Mouse (Mus musculus): ENCODE measurements around the gene Spata32.

The Spata32 gene

GRCm38 (mm10) chr11:103202376-103202775, 15.9 kb downstream of the Spata32 start:
- DNase-seq (ENCODE audit: low read depth), result no peak

- peak; percentile 34 for DNase-seq (ENCODE audit: low read depth)
Measured at GRCm38 (mm10) chr11:103201664-103202063, 16.6 kb downstream of the Spata32 start.

- DNase-seq (ENCODE audit: low read depth), result no peak
Measured at GRCm38 (mm10) chr11:103198911-103199803, 19.1 kb downstream of the Spata32 start.

GRCm38 (mm10) chr11:103198339-103198738, 19.9 kb downstream of the Spata32 start:
- no peak for DNase-seq (ENCODE audit: low read depth)

- DNase-seq (ENCODE audit: low read depth), result no peak
Measured at GRCm38 (mm10) chr11:103197340-103197739, 20.9 kb downstream of the Spata32 start.

- no peak for DNase-seq (ENCODE audit: low read depth)
Measured at GRCm38 (mm10) chr11:103195656-103196055, 22.6 kb downstream of the Spata32 start.

- DNase-seq (ENCODE audit: low read depth), result no peak
Measured at GRCm38 (mm10) chr11:103195236-103195635, 23.0 kb downstream of the Spata32 start.

- DNase-seq (ENCODE audit: low read depth), result no peak
Measured at GRCm38 (mm10) chr11:103193825-103194168, 24.4 kb downstream of the Spata32 start.

- no peak for DNase-seq (ENCODE audit: low read depth)
Measured at GRCm38 (mm10) chr11:103192956-103193824, 25.0 kb downstream of the Spata32 start.

GRCm38 (mm10) chr11:103192230-103192955, 25.8 kb downstream of the Spata32 start:
- DNase-seq (ENCODE audit: low read depth), result no peak

- DNase-seq (ENCODE audit: low read depth), result peak; percentile 74
Measured at GRCm38 (mm10) chr11:103184891-103185290, 33.3 kb downstream of the Spata32 start.

GRCm38 (mm10) chr11:103181911-103182310, 36.3 kb downstream of the Spata32 start:
- DNase-seq (ENCODE audit: low read depth), result no peak

GRCm38 (mm10) chr11:103181349-103181748, 36.9 kb downstream of the Spata32 start:
- DNase-seq (ENCODE audit: low read depth), result no peak

- no peak for DNase-seq (ENCODE audit: low read depth)
Measured at GRCm38 (mm10) chr11:103180426-103180825, 37.8 kb downstream of the Spata32 start.

GRCm38 (mm10) chr11:103178748-103179147, 39.5 kb downstream of the Spata32 start:
- no peak for DNase-seq (ENCODE audit: low read depth)

GRCm38 (mm10) chr11:103177815-103178485, 40.3 kb downstream of the Spata32 start:
- peak; percentile 97 for DNase-seq (ENCODE audit: low read depth)

GRCm38 (mm10) chr11:103177216-103177615, 41.0 kb downstream of the Spata32 start:
- no peak for DNase-seq (ENCODE audit: low read depth)

GRCm38 (mm10) chr11:103176510-103176909, 41.7 kb downstream of the Spata32 start:
- no peak for DNase-seq (ENCODE audit: low read depth)

GRCm38 (mm10) chr11:103175688-103176442, 42.4 kb downstream of the Spata32 start:
- no peak for DNase-seq (ENCODE audit: low read depth)

GRCm38 (mm10) chr11:103174891-103175391, 43.3 kb downstream of the Spata32 start:
- DNase-seq (ENCODE audit: low read depth), result peak; percentile 98

GRCm38 (mm10) chr11:103174411-103174832, 43.8 kb downstream of the Spata32 start:
- peak; percentile 78 for DNase-seq (ENCODE audit: low read depth)

Data from 416B (cell line).